Mouse (Mus musculus) MEL (cell line): Measurements from ENCODE around the gene Pde10a. TPM values are rescaled to one million over a fixed set of nuclear protein-coding genes. Genes with fewer than 3 reads are reported as not detected.

Experiments
- DNase-seq: peaks from one replicate; pipeline ENCODE4 v3.0.0; 2011; ENCODE audit warnings: low read depth, low spot score
- H3K27ac ChIP-seq: 2 replicates; pipeline ENCODE4 v1.5.1; 2012; ENCODE audit warnings: low read depth, mild to moderate bottlenecking, control low read depth, low read length, moderate library complexity; ENCODE audit not compliant: control insufficient read depth
- H3K27me3 ChIP-seq, 2 experiments: fragments of 150-350 bp in 1 of 2; sonication (generic) in 1 of 2; 2 replicates each; pipeline ENCODE4 v1.6.1; 2012; ENCODE audit warnings: low read length in 2 of 2, mild to moderate bottlenecking in 2 of 2, improper control_type of control experiment in 1 of 2, moderate library complexity in 1 of 2; ENCODE audit not compliant: insufficient read depth in 2 of 2, control insufficient read depth in 1 of 2
- H3K36me3 ChIP-seq, 2 experiments: 2 replicates each; pipeline ENCODE4 v1.6.1; 2012 to 2014; ENCODE audit warnings: low read length in 2 of 2, improper control_type of control experiment in 1 of 2, inconsistent platforms in 1 of 2, mild to moderate bottlenecking in 1 of 2; ENCODE audit not compliant: insufficient read depth in 2 of 2, control insufficient read depth in 1 of 2
- H3K4me1 ChIP-seq, 2 experiments: fragments of 150-350 bp in 1 of 2; sonication (generic) in 1 of 2; 2 replicates each; pipeline ENCODE4 v1.6.1; 2012; ENCODE audit warnings: low read length in 2 of 2, improper control_type of control experiment in 1 of 2, mild to moderate bottlenecking in 1 of 2; ENCODE audit not compliant: insufficient read depth in 2 of 2, control insufficient read depth in 1 of 2
- H3K4me3 ChIP-seq, 2 experiments: fragments of 150-350 bp in 1 of 2; sonication (generic) in 1 of 2; 2 replicates each; pipeline ENCODE4 v1.5.1; 2012; ENCODE audit warnings: low read depth in 2 of 2, low read length in 2 of 2, mild to moderate bottlenecking in 2 of 2, moderate library complexity in 2 of 2, control low read depth in 1 of 2, improper control_type of control experiment in 1 of 2; ENCODE audit not compliant: control insufficient read depth in 1 of 2, insufficient read depth in 1 of 2
- H3K79me2 ChIP-seq: 2 replicates; pipeline ENCODE4 v1.6.1; 2012; ENCODE audit warnings: mild to moderate bottlenecking, low read length, moderate library complexity; ENCODE audit not compliant: control insufficient read depth, poor library complexity, insufficient read depth
- H3K9ac ChIP-seq: 2 replicates; pipeline ENCODE4 v1.6.1; 2012; ENCODE audit warnings: low read depth, mild to moderate bottlenecking, control low read depth, low read length, moderate library complexity; ENCODE audit not compliant: control insufficient read depth, poor library complexity, severe bottlenecking
- H3K9me3 ChIP-seq: fragments of 150-350 bp; sonication (generic); replicated peaks from 2 replicates; pipeline ENCODE4 v1.6.1; 2012; ENCODE audit warnings: mild to moderate bottlenecking, low read length, improper control_type of control experiment, moderate library complexity; ENCODE audit not compliant: insufficient read depth
- CHD2 ChIP-seq: IDR thresholded peaks from 2 replicates; pipeline ENCODE4 v1.6.1; 2011; ENCODE audit warnings: low read length, improper control_type of control experiment
- CTCF ChIP-seq, 3 experiments: IDR thresholded peaks in 2 of 3; conservative IDR thresholded peaks in 1 of 3; 2 replicates each; pipeline ENCODE4 v1.5.1; 2011 to 2012; ENCODE audit warnings: low read length in 3 of 3, low read depth in 2 of 3, mild to moderate bottlenecking in 2 of 3, improper control_type of control experiment in 1 of 3, inconsistent platforms in 1 of 3, mixed read lengths in 1 of 3, moderate library complexity in 1 of 3; ENCODE audit not compliant: control insufficient read depth in 1 of 3, insufficient read depth in 1 of 3, poor library complexity in 1 of 3, severe bottlenecking in 1 of 3
- EP300 ChIP-seq, 2 experiments: IDR thresholded peaks; 2 replicates each; pipeline ENCODE4 v1.6.1; 2011; ENCODE audit warnings: improper control_type of control experiment in 2 of 2, low read length in 2 of 2, low read depth in 1 of 2, mild to moderate bottlenecking in 1 of 2
- KAT2A ChIP-seq: conservative IDR thresholded peaks from 2 replicates; pipeline ENCODE4 v1.6.1; 2012; ENCODE audit warnings: low read depth, low read length, improper control_type of control experiment, inconsistent platforms
- MAZ ChIP-seq: IDR thresholded peaks from 2 replicates; pipeline ENCODE4 v1.6.1; 2012; ENCODE audit warnings: low read depth, mild to moderate bottlenecking, inconsistent platforms, low read length, improper control_type of control experiment
- MYB ChIP-seq: IDR thresholded peaks from 2 replicates; pipeline ENCODE4 v1.6.1; 2011; ENCODE audit warnings: mild to moderate bottlenecking, low read depth, low read length, improper control_type of control experiment
- NELFE ChIP-seq: IDR thresholded peaks from 2 replicates; pipeline ENCODE4 v1.6.1; 2011; ENCODE audit warnings: low read depth, low read length, improper control_type of control experiment
- POLR2A ChIP-seq, 2 experiments: IDR thresholded peaks; 2 replicates each; pipeline ENCODE4 v1.6.1; 2011 to 2012; ENCODE audit warnings: low read length in 2 of 2, mild to moderate bottlenecking in 2 of 2, control low read depth in 1 of 2, improper control_type of control experiment in 1 of 2, low read depth in 1 of 2, moderate library complexity in 1 of 2; ENCODE audit not compliant: control insufficient read depth in 1 of 2, insufficient read depth in 1 of 2, poor library complexity in 1 of 2
- POLR2AphosphoS2 ChIP-seq: IDR thresholded peaks from 2 replicates; pipeline ENCODE4 v1.6.1; 2011; ENCODE audit warnings: low read length, improper control_type of control experiment
- POLR2AphosphoS5 ChIP-seq: IDR thresholded peaks from 2 replicates; pipeline ENCODE4 v1.6.1; 2012; ENCODE audit warnings: low read depth, borderline replicate concordance, mild to moderate bottlenecking, inconsistent platforms, low read length, moderate library complexity, mixed read lengths
- SIN3A ChIP-seq: IDR thresholded peaks from 2 replicates; pipeline ENCODE4 v1.6.1; 2012; ENCODE audit warnings: low read length, improper control_type of control experiment, inconsistent platforms
- TAL1 ChIP-seq: IDR thresholded peaks from 2 replicates; pipeline ENCODE4 v1.6.1; 2012; ENCODE audit warnings: mild to moderate bottlenecking, inconsistent platforms, low read length, moderate library complexity, mixed read lengths
- USF2 ChIP-seq, 2 experiments: IDR thresholded peaks; 2 replicates each; pipeline ENCODE4 v1.6.1; 2011 to 2012; ENCODE audit warnings: improper control_type of control experiment in 2 of 2, low read length in 2 of 2, borderline replicate concordance in 1 of 2, inconsistent platforms in 1 of 2, low read depth in 1 of 2, mild to moderate bottlenecking in 1 of 2; ENCODE audit not compliant: insufficient read depth in 1 of 2
- ZC3H11A ChIP-seq: IDR thresholded peaks from 2 replicates; pipeline ENCODE4 v1.6.1; 2012; ENCODE audit warnings: low read depth, mild to moderate bottlenecking, inconsistent platforms, low read length, improper control_type of control experiment
- ZKSCAN1 ChIP-seq: IDR thresholded peaks from 2 replicates; pipeline ENCODE4 v1.6.1; 2012; ENCODE audit warnings: low read depth, mild to moderate bottlenecking, inconsistent platforms, low read length, improper control_type of control experiment, moderate library complexity
- ZNF384 ChIP-seq: IDR thresholded peaks from 2 replicates; pipeline ENCODE4 v1.6.1; 2012; ENCODE audit warnings: low read depth, mild to moderate bottlenecking, inconsistent platforms, low read length, improper control_type of control experiment
- polyA plus RNA-seq, 2 experiments: library from polyadenylated mRNA; stranded (reverse) in 1 of 2; unstranded in 1 of 2; fragments of >175 nt in 1 of 2; fragments of >200 nt in 1 of 2; gene quantifications; 2 replicates each; pipeline versions ENCODE4 v1.2.1 to v1.2.4; 2012; ENCODE audit warnings: low replicate concordance in 2 of 2, low read depth in 1 of 2; ENCODE audit not compliant: insufficient read length in 2 of 2, insufficient read depth in 1 of 2, missing spikeins in 1 of 2
- total RNA-seq: library from RNA; depleted of rRNA; stranded (reverse); fragments of 300-350 nt; gene quantifications from 2 replicates; pipeline ENCODE4 v1.2.3, GENCODE M21; 2012

The Pde10a gene
- total and polyA plus RNA-seq, 3 experiments, result 3.1 to 6.9 TPM; not detected in 1

DNA sequence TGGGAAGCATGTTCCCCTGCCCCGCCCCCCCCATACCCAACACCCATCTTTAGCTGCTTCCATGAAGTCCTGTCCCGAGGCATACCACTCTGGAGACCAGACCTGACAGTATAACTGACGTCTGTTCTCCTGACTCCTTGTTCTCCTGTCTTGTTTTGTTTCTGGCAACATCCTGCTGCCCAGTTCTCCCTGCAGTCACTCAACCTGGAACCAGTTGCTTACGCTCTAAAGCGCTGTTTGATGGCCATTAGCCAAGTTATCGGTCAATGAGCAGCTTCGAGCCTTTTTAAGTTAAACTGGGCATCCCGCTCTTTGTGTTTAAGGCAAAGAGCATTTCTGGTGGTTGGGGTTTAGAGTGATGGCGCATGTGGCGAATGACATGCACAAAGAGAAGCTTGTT lies 195.8 kb downstream of the Pde10a start:
- Histone ChIP-seq H3K27ac (no peak overlapping the region), H3K9ac (no peak overlapping the region), H3K79me2 (no peaks in the 10 kb centered on the region), H3K36me3 (no peaks in the 10 kb centered on the region), H3K9me3 (no peaks in the 10 kb centered on the region), H3K4me3 (no peak overlapping the region), H3K4me1 (no peaks in the 10 kb centered on the region), H3K27me3 (no peaks in the 10 kb centered on the region)
- no peak for TF ChIP-seq KAT2A
- no peak for TF ChIP-seq TAL1
- no peak for TF ChIP-seq NELFE
- TF ChIP-seq CHD2, result no peak
- DNase-seq, result no peak

DNA sequence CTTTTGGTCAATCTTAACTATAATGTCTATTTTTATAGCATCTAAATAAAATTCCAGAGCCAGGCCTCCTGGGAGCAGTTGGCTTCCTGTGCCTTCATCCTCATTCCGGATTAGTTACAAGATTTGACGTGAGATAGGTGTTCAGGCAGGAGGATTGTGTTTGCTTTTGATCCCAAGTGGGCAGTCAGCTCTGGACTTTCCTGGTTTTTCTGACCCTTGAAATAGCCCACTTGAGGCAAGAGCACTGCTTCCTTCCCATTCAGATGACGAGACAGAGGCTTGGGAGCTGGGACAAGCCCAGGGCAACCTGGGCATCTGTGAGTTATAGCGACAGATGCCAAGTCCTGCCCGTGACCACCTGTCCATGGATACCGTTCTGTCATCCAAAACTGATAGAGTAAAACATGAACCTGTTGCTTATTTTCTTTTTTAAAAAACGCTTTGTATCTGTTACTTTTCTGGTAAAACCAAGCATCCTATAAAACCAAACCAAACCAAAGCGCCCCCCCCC lies 199.3 kb downstream of the Pde10a start:
- Histone ChIP-seq H3K27me3 (no peaks in the 10 kb centered on the region), H3K4me3 (no peak overlapping the region), H3K9ac (no peak overlapping the region), H3K9me3 (no peaks in the 10 kb centered on the region), H3K79me2 (no peaks in the 10 kb centered on the region), H3K27ac (no peak overlapping the region), H3K36me3 (no peaks in the 10 kb centered on the region), H3K4me1 (no peaks in the 10 kb centered on the region)
- TF ChIP-seq CTCF (IDR thresholded peaks at IDR 0.05 in 2 of 3, conservative IDR thresholded peaks at IDR 0.05 in 1 of 3; ENCODE audit: control insufficient read depth in 1 of 3, insufficient read depth in 1 of 3, low read depth in 2 of 3, low read length in 3 of 3, poor library complexity in 1 of 3, severe bottlenecking in 1 of 3) (no peak), POLR2A (IDR thresholded peaks at IDR 0.05; ENCODE audit: control insufficient read depth in 1 of 2, insufficient read depth in 1 of 2, low read depth in 1 of 2, low read length in 2 of 2, poor library complexity in 1 of 2) (no peak), POLR2AphosphoS2 (no peak), TAL1 (no peak), MAZ (no peak), MYB (no peak), SIN3A (no peak), ZC3H11A (no peak), ZNF384 (no peak), EP300 (IDR thresholded peaks at IDR 0.05; ENCODE audit: low read depth in 1 of 2, low read length in 2 of 2) (no peak), KAT2A (no peak), POLR2AphosphoS5 (no peak), ZKSCAN1 (no peak), USF2 (IDR thresholded peaks at IDR 0.05; ENCODE audit: borderline replicate concordance in 1 of 2, insufficient read depth in 1 of 2, low read depth in 1 of 2, low read length in 2 of 2) (no peak)
- no peak for DNase-seq
